Mouse (Mus musculus): ENCODE measurements around the gene Greb1.
A peak's percentile ranks its signal among the peaks of the same experiment; 100 is the strongest.

GRCm38 (mm10) chr12:16717653-16718052 is 83.0 kb downstream of the Greb1 start:
- TF ChIP-seq CTCF (IDR thresholded peaks at IDR 0.05) (peak; percentile 92), EP300 (IDR thresholded peaks at IDR 0.05; ENCODE audit: insufficient read depth, low read depth, low read length) (0 out of 2 replicates have a peak, but pooled peaks have one; percentile 21), POLR2A (IDR thresholded peaks at IDR 0.05; ENCODE audit: insufficient read depth, low read depth, low read length) (no peak)
